Mouse (Mus musculus) neural tube, embryonic 14.5 days (tissue): Measurements from ENCODE around the gene Setd2. TPM values are rescaled to one million over a fixed set of nuclear protein-coding genes. Genes with fewer than 3 reads are reported as not detected.

ENCODE experiments used
- ATAC-seq: fragments of 200-750 bp; cut with Nextera tagmentation; 2 replicates; pipeline ENCODE4 v1.8.0; 2017; ENCODE audit warnings: low read depth, mild to moderate bottlenecking, moderate TSS enrichment, moderate library complexity
- H3K27ac ChIP-seq: fragments of 300-500 bp; sonication (generic); 2 replicates; pipeline ENCODE4 v1.5.1; 2014; ENCODE audit warnings: low read depth, mild to moderate bottlenecking, control low read depth, low read length, moderate library complexity, mixed read lengths
- H3K27me3 ChIP-seq: fragments of 300-500 bp; sonication (generic); 2 replicates; pipeline ENCODE4 v1.6.1; 2014; ENCODE audit warnings: low read length; ENCODE audit not compliant: control insufficient read depth, insufficient read depth
- H3K36me3 ChIP-seq: fragments of 300-500 bp; sonication (generic); 2 replicates; pipeline ENCODE4 v1.6.1; 2014; ENCODE audit warnings: low read length, mixed read lengths; ENCODE audit not compliant: control insufficient read depth, insufficient read depth
- H3K4me1 ChIP-seq: fragments of 300-500 bp; sonication (generic); 2 replicates; pipeline ENCODE4 v1.6.1; 2014; ENCODE audit warnings: low read length; ENCODE audit not compliant: control insufficient read depth, insufficient read depth
- H3K4me2 ChIP-seq: fragments of 300-500 bp; sonication (generic); 2 replicates; pipeline ENCODE4 v1.6.1; 2014; ENCODE audit warnings: mild to moderate bottlenecking, low read depth, low read length, control low read depth
- H3K4me3 ChIP-seq: fragments of 300-500 bp; sonication (generic); 2 replicates; pipeline ENCODE4 v1.5.1; 2014; ENCODE audit warnings: low read depth, low read length, control low read depth, mixed read lengths
- H3K9ac ChIP-seq: fragments of 300-500 bp; sonication (generic); replicated peaks from 2 replicates; pipeline ENCODE4 v1.6.1; 2014; ENCODE audit warnings: low read depth, mild to moderate bottlenecking, control low read depth, low read length, mixed read lengths
- H3K9me3 ChIP-seq: fragments of 300-500 bp; sonication (generic); 2 replicates; pipeline ENCODE4 v1.6.1; 2016; ENCODE audit warnings: low read length; ENCODE audit not compliant: control insufficient read depth
- WGBS: fragments of 180-500 bp; shearing (Covaris S2); extraction: QIAGEN DNeasy Blood & Tissue Kit; methylation state at CpG from one replicate; pipeline ENCODE4 v1.1.7; 2014; 5-methylcytosine and 5-hydroxymethylcytosine counted together
- polyA plus RNA-seq: library from polyadenylated mRNA; unstranded; fragments of >200 nt; fragmentation: Nextera tagmentation; extraction: Ambion mirVana; gene quantifications from 2 replicates; pipeline ENCODE4 v1.2.1, GENCODE M21; 2014

Setd2 gene
- polyA plus RNA-seq, 1 experiment from 2014 or later: 56.6 TPM

GRCm38 (mm10) chr9:110656249-110657221, 124.1 kb downstream of the Setd2 start, which contains the start of gene Ccdc12:
Ccdc12 (plus strand) TSS chr9:110656503.
- Histone ChIP-seq H3K4me3 (peak within 1 kb of the TSS; percentile 50), H3K36me3 (no peaks in the 10 kb centered on the region), H3K9ac (peak within 1 kb of the TSS; percentile 74), H3K4me1 (peaks cover 8% of the 10 kb centered on the region; the same call in 1 of the 2 replicates), H3K27ac (peak within 1 kb of the TSS; percentile 91), H3K4me2 (peak within 1 kb of the TSS; percentile 72), H3K27me3 (no peaks in the 10 kb centered on the region), H3K9me3 (no peaks in the 10 kb centered on the region)
- ATAC-seq: peak; percentile 98
- WGBS: under 1% methylated on average over 52 of the region's 52 CpGs

GRCm38 (mm10) chr9:110657474-110658078, 125.2 kb downstream of the Setd2 start:
- Histone ChIP-seq H3K27ac (no peak overlapping the region), H3K4me2 (peak overlapping the region; percentile 72), H3K4me3 (peak overlapping the region; percentile 50), H3K36me3 (no peaks in the 10 kb centered on the region), H3K4me1 (peaks cover 2% of the 10 kb centered on the region; the same call in 1 of the 2 replicates), H3K9me3 (no peaks in the 10 kb centered on the region), H3K27me3 (no peaks in the 10 kb centered on the region), H3K9ac (peak overlapping the region; percentile 74; the same call in 1 of the 2 replicates)
- WGBS: 81% methylated on average over 13 of the region's 13 CpGs
- no peak for ATAC-seq

- Histone ChIP-seq H3K27ac (no peak overlapping the region), H3K4me3 (no peak overlapping the region), H3K9me3 (no peaks in the 10 kb centered on the region), H3K27me3 (no peaks in the 10 kb centered on the region), H3K4me1 (no peaks in the 10 kb centered on the region; the same call in 1 of the 2 replicates), H3K4me2 (no peak overlapping the region), H3K9ac (no peak overlapping the region), H3K36me3 (no peaks in the 10 kb centered on the region)
- 92% methylated on average over 12 of the region's 12 CpGs for WGBS
- no peak for ATAC-seq
Measured at GRCm38 (mm10) chr9:110659521-110659920, 127.1 kb downstream of the Setd2 start.

- H3K36me3 ChIP-seq: no peaks in the 10 kb centered on the region
- no peaks in the 10 kb centered on the region for H3K27me3 ChIP-seq
- no peak overlapping the region for H3K4me2 ChIP-seq
- no peak overlapping the region for H3K4me3 ChIP-seq
- H3K4me1 ChIP-seq: no peaks in the 10 kb centered on the region; the same call in 1 of the 2 replicates
- H3K9ac ChIP-seq: no peak overlapping the region
- no peak for ATAC-seq
- no peaks in the 10 kb centered on the region for H3K9me3 ChIP-seq
- no peak overlapping the region for H3K27ac ChIP-seq
- WGBS: 88% methylated on average over 2 of the region's 2 CpGs
Measured at GRCm38 (mm10) chr9:110660208-110660607, 127.8 kb downstream of the Setd2 start.

- H3K27me3 ChIP-seq: no peaks in the 10 kb centered on the region
- 87% methylated on average over 7 of the region's 7 CpGs for WGBS
Measured at GRCm38 (mm10) chr9:110660856-110661612, 128.6 kb downstream of the Setd2 start.

GRCm38 (mm10) chr9:110662844-110663243, 130.4 kb downstream of the Setd2 start:
- no peak overlapping the region for H3K27ac ChIP-seq
- H3K4me3 ChIP-seq: no peak overlapping the region
- no peak overlapping the region for H3K9ac ChIP-seq
- no peaks in the 10 kb centered on the region for H3K36me3 ChIP-seq
- no peaks in the 10 kb centered on the region; the same call in 1 of the 2 replicates for H3K4me1 ChIP-seq
- no peak for ATAC-seq
- 91% methylated on average over 1 of the region's 1 CpGs for WGBS
- no peaks in the 10 kb centered on the region for H3K9me3 ChIP-seq
- no peak overlapping the region for H3K4me2 ChIP-seq
- no peaks in the 10 kb centered on the region for H3K27me3 ChIP-seq

More at GRCm38 (mm10) chr9:110660856-110661612, 128.6 kb downstream of the Setd2 start:
- Histone ChIP-seq H3K36me3 (no peaks in the 10 kb centered on the region), H3K9ac (no peak overlapping the region), H3K9me3 (no peaks in the 10 kb centered on the region), H3K27ac (no peak overlapping the region), H3K4me2 (no peak overlapping the region), H3K4me1 (no peaks in the 10 kb centered on the region; the same call in 1 of the 2 replicates), H3K4me3 (no peak overlapping the region)
- ATAC-seq: no peak

- Histone ChIP-seq H3K9ac (no peak overlapping the region), H3K4me3 (no peak overlapping the region), H3K4me1 (no peaks in the 10 kb centered on the region), H3K4me2 (no peak overlapping the region), H3K9me3 (no peaks in the 10 kb centered on the region), H3K27ac (no peak overlapping the region), H3K27me3 (no peaks in the 10 kb centered on the region), H3K36me3 (no peaks in the 10 kb centered on the region)
- 7% methylated on average over 4 of the region's 4 CpGs for WGBS
- ATAC-seq: no peak
Measured at GRCm38 (mm10) chr9:110665912-110666311, 133.5 kb downstream of the Setd2 start.

- Histone ChIP-seq H3K4me2 (no peak overlapping the region), H3K9me3 (no peaks in the 10 kb centered on the region), H3K9ac (no peak overlapping the region), H3K27ac (no peak overlapping the region), H3K36me3 (no peaks in the 10 kb centered on the region), H3K4me3 (no peak overlapping the region), H3K4me1 (no peaks in the 10 kb centered on the region), H3K27me3 (no peaks in the 10 kb centered on the region)
- WGBS: 18% methylated on average over 8 of the region's 8 CpGs
- no peak for ATAC-seq
Measured at GRCm38 (mm10) chr9:110666374-110666773, 134.0 kb downstream of the Setd2 start.
